Mouse (Mus musculus) gastrocnemius, adult 18-20 months (tissue): ENCODE data around the gene Zc2hc1b. TPM values are rescaled to one million over a fixed set of nuclear protein-coding genes. Genes with fewer than 3 reads are reported as not detected.
"Not testable (repeated sequence)": the region's sequence is repeated elsewhere in the genome, so short reads cannot be mapped to it uniquely, and the experiment has no call there.

ENCODE experiments used
- DNase-seq: peaks from one replicate; pipeline ENCODE4 v3.0.0; 2021; ENCODE audit warnings: low spot score
- long read RNA-seq, 2 experiments: library from polyadenylated mRNA; stranded (forward); transcript quantifications; one replicate each; pipeline ENCODE4 v2.0.0; 2021
- total RNA-seq, 2 experiments: library from RNA; stranded (reverse); gene quantifications; 2 replicates each; pipeline ENCODE4 v1.2.3; 2021

Gene Zc2hc1b
- not detected for total RNA-seq
- long read RNA-seq, experiment 1: 0 reads
- long read RNA-seq, experiment 2: 0 reads

DNA sequence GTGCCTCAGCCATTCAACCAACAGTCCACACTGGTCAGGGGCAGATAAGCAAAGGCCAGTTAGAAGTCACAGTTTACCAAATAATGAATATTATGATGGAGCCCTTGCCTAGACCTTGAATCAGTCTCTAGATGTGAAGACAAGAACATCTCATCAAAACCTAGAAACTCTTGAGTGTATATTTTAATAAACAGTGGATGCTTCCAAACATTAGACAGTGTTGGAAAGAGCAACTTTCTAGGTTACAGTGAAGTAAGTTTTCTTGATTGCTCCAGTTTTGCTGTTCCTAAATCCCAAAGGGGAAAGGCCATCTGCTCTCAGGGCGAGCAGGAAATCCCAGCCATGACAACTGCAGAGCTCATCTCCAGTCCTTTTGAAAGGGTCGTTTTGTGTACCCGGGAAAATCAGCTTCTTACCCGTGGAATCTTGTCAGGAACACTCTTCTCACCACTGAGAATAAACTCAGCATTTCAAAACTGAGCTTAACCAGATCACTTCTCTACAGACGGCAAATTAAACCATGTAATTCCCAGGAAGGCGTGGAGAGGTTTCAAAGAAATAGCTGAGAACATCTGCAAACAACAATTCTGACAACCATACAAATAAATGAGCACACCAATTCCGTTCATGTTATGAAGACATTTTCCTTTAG, at the start of gene Zc2hc1b:
Gene Zc2hc1b (minus strand): TSS at position 51 of the 652 bp plus-strand sequence.
- DNase-seq: no peak

GRCm38 (mm10) chr10:13225377-13226063, 47.7 kb upstream of the Zc2hc1b start:
- DNase-seq: no peak

- no peak for DNase-seq
These were observed 44.3 kb upstream of the Zc2hc1b start for GRCm38 (mm10) chr10:13222135-13222534.

DNA sequence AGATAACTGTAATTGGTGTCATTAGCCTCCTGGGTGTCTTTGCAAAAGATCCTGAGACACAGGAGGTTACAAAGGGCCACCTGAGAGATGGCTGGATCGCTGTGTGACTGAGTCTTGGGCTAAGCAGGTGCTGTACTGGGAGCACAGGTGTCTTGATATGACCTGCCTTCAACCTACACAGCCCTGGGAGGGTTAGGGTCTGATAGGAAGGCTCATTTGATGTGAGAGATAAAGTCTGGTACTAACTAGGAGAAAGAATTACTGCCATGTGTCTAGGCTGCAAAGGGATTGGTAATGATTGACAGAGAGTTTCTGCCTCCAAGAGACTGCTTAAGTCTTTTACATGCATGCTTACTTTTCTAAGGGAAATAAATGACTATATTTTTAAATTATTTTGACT, 42.2 kb upstream of the Zc2hc1b start:
- DNase-seq: no peak

- DNase-seq: no peak
These were observed 36.1 kb upstream of the Zc2hc1b start for GRCm38 (mm10) chr10:13213956-13214355.

DNA sequence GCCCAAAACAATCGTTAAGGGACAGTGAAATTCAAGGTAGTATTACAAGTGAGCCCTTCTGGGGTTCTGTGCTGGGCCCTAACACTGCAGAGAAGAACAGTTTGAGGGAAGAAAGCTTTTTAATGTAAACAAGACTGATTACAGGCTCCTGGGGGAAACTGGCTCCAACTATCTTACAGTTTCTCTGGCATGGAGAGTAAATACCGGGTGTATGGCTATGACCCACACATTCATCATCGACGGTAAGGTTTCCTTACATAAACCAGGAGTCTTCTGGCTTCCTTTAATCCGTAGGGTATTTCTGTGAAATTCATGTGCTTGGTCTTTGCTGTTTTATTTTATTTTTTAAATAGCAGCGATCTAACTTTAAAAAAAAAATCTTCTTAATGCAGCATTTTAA, 35.0 kb upstream of the Zc2hc1b start:
- DNase-seq: no peak

DNA sequence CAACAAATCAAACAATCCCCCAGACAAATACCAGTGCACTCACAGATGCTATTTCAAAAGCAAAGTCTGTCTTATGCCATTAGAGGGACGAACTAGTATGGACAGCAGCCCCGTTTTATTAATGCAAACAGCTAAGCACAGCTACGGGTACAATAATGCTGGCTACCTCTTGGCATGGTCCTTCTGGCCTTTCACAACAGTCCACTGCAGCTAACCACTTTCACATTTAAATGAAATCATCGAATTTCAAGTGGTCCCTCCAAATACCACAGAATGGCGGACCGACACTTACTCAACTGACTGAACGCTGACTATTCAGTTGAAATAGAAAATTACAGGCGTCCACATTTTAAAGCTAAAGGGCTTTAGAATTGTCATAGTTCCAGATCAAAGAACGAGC, 34.5 kb upstream of the Zc2hc1b start:
- no peak for DNase-seq

- DNase-seq: no peak
These were observed 32.3 kb upstream of the Zc2hc1b start for GRCm38 (mm10) chr10:13209930-13210637.

DNA sequence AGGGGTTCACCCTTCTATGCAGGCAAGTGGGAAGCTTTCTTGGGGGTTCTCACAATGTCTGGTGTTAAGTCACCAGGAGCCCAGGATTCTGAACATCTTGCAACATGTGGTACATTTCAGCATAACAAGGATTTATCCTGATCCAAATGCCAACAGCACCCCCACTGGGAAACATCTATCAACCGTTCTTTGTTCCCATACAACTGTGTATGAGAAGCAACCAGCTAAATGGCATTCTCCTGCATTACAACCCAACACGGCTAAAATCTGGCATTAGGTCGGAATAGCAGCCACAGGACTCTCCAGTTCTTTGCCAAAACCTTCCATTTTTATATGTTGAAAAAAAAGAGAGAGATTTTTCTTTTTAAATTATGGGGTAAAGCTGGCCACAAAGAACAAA, 31.7 kb upstream of the Zc2hc1b start:
- DNase-seq: no peak

GRCm38 (mm10) chr10:13209061-13209460, 31.2 kb upstream of the Zc2hc1b start:
- DNase-seq: no peak

DNA sequence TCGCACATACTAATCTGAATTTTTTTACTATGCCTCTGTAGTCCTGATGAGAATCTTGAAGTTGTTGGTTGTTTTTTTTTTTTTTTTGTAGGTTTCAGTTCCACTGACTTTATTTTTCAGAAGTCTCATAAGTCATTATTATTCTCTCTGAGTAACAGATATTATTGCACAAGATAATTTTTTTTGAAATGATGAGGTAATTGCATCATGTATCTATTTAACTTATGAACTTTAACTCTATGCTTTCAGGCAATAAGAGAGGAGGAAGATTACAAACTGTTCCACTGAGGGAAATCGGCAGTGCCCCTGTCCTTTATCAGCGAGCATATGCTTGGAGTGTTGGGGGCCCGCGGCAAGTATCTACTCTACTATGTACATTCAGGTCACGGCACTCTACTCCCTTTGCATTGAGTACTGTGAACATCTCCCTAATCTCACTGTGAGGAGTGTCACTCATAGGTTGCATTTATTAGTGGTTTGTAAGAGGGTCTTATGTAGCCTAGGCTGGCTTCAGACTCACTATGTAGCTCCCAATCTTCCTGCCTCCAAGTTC, 24.0 kb upstream of the Zc2hc1b start:
- no peak for DNase-seq

DNA sequence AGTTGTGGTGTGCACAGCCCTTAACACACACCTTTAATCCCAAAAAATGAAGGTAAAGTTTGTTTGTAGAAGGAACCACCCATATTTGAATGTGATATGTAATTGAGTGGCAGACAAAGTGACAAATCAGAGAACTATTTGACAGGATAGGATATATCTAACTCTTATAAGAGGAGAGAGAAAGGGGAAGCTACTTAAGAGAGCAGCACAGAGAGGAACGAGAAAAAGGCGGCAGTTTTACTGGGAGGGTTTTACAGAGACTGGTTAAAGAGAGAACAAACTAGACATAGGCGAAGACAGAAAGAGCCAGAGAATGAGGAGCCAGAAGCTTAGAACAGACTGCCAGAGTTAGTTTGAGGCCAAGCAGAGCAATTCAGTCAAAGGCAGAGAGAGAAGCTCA, 23.0 kb upstream of the Zc2hc1b start:
- no peak for DNase-seq

DNA sequence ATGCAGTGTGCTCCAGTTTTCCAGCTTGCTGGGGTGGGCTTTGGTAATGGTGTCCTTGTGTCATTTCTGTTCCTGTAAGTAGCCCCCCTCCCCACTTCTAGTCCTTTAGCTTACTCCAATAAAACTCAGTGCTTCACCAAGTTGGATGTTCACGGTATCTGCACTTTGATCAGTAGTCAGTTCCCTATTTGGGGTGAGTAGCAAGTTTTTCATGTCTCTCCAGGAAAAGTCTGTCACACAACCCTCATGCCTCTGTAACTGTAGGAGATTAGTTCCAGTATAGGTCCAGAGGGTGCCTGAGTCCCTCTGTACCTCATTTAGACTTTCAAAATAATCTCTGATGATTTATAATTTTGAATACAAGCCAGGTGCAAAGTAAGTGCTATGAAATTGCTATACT, 21.4 kb upstream of the Zc2hc1b start:
- DNase-seq: no peak

DNA sequence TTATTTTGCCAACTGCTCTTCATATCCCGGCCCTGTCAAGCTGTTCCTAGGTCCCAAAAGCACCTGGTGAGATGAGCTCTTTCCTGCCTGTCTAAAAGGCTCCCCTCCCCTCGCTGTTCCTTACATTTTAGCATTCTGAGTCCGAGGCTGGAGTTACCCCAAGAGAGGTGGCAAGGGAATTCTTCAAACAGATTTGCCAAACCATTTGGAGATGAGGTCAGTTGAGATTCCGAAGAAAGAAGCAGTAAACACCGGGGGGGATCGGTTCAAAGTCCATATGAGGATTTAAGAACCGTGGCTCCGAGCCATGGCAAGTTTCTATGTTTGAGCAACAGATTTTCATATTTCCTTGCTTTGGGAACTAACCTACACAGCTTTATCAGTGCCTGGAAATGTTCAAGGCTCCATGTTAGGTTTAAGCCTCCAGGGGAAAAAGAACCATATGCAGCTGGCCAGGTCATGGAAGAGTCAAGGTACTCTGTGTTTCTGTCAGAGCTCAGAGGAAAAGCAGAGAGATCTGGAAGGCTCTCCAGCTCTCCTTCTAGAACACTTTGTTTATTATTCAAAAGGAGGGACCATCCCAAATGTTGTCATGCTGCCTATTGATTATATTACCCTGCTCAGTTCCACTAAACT, 19.2 kb upstream of the Zc2hc1b start:
- no peak for DNase-seq

GRCm38 (mm10) chr10:13193496-13193895, 15.7 kb upstream of the Zc2hc1b start:
- DNase-seq: not testable (repeated sequence)

GRCm38 (mm10) chr10:13192731-13193351, 15.0 kb upstream of the Zc2hc1b start, which contains the start of gene Ltv1:
Ltv1 (minus strand) TSS chr10:13193168.
- DNase-seq: peak; percentile 96

- no peak for DNase-seq
These were observed 12.1 kb upstream of the Zc2hc1b start for GRCm38 (mm10) chr10:13189881-13190280.

GRCm38 (mm10) chr10:13186754-13187153, 8.9 kb upstream of the Zc2hc1b start:
- DNase-seq: no peak

DNA sequence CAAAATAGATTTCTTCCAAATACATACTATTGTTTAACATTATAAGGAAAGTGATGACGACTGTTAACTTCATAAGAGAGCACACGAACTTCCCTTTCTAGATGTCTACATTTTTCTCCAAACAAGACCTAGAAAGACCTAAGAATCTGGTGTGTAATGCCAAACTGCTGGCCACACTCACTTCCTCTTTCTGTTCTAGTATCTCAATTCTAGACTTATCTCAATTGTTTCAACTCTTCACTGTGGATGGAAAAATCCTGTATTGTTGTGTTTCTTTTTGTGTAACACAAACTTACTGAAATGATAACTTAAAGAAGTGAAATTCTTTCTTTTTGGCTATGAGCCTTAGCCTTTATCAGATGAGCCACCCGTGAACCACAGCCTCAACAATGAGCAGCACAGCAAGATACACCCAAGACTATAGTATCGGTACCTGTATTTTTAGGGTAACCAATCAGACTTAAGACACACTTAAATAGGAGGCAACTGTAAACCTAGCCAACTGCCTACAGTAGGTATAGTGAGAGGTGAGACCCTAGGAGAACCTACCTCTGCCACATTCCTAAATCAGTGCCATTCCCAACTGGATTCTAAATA, 6.4 kb upstream of the Zc2hc1b start:
- no peak for DNase-seq

DNA sequence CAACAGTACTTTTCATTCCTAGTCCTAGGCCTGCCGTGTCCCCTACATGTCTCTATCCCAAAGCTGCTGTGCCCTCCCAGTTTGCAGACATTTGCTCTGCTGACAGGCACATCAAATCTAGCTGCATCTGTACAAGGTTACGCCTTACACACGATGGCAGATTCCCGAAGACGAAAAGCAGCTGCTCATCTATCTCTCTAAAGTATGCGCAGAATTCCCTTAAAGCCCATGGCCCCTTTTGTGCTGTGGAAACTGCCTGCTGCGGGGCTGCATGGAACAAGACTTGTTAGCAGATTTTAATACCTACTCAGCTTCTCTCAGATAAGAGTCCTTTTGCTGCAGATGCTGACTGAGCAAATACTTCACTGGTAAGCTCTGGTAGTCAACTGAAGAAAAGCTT, 2.4 kb upstream of the Zc2hc1b start:
- DNase-seq: no peak

DNA sequence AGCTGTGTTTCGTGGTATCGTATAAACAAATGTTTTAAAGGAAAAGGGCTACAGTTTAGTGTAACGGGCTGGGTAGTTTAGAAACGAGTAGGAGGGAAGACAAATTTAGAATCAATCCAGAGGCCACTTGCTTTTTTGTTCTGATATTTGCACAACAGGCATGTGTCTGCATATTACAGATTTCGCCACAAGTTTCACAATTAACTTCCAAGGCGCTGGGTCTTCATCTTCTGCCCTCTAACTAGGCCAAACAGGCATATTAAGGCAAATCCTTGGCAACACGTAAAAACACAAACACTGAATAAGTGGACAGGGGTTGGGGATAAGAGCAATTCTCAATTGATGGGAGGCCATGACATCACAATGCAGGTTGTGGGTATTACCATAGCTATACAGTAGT, 2.0 kb downstream of the Zc2hc1b start:
- no peak for DNase-seq
